Mouse (Mus musculus) hindbrain, embryonic 15.5 days (tissue): ENCODE measurements at regions not wholly inside any gene's neighbourhood (a gene's known extent, or its start where the extent isn't known, plus 50 kb on each side); places are given as distances from the start of the nearest gene placed in this dataset.

Source experiments
- ATAC-seq: fragments of 200-750 bp; cut with Nextera tagmentation; 2 replicates; pipeline ENCODE4 v1.8.0; 2017; ENCODE audit warnings: low read depth, moderate number of reproducible peaks, moderate TSS enrichment; ENCODE audit not compliant: low FRiP score
- H3K27ac ChIP-seq: fragments of 300-500 bp; sonication (generic); replicated peaks from 2 replicates; pipeline ENCODE4 v1.5.1; 2015; ENCODE audit warnings: mild to moderate bottlenecking, inconsistent platforms
- H3K27me3 ChIP-seq: fragments of 300-500 bp; sonication (generic); 2 replicates; pipeline ENCODE4 v1.6.1; 2015; ENCODE audit warnings: control low read depth, inconsistent platforms
- H3K36me3 ChIP-seq: fragments of 300-500 bp; sonication (generic); 2 replicates; pipeline ENCODE4 v1.6.1; 2015; ENCODE audit warnings: control low read depth, inconsistent platforms
- H3K4me1 ChIP-seq: fragments of 300-500 bp; sonication (generic); replicated peaks from 2 replicates; pipeline ENCODE4 v1.6.1; 2015; ENCODE audit warnings: control low read depth, inconsistent platforms
- H3K4me2 ChIP-seq: fragments of 300-500 bp; sonication (generic); 2 replicates; pipeline ENCODE4 v1.6.1; 2015; ENCODE audit warnings: moderate library complexity, mild to moderate bottlenecking, inconsistent platforms
- H3K4me3 ChIP-seq: fragments of 300-500 bp; sonication (generic); 2 replicates; pipeline ENCODE4 v1.5.1; 2015; ENCODE audit warnings: mild to moderate bottlenecking, inconsistent platforms
- H3K9ac ChIP-seq: fragments of 300-500 bp; sonication (generic); 2 replicates; pipeline ENCODE4 v1.6.1; 2015; ENCODE audit warnings: inconsistent platforms
- H3K9me3 ChIP-seq: fragments of 300-500 bp; sonication (generic); 2 replicates; pipeline ENCODE4 v1.6.1; 2016; ENCODE audit warnings: control low read depth, inconsistent platforms
- WGBS: fragments of 180-500 bp; shearing (Covaris S2); methylation state at CpG from one replicate; pipeline ENCODE4 v1.1.7; 2015; 5-methylcytosine and 5-hydroxymethylcytosine counted together

- Histone ChIP-seq H3K27ac (no peak overlapping the region), H3K9ac (no peak overlapping the region), H3K36me3 (no peaks in the 10 kb centered on the region), H3K4me3 (no peak overlapping the region), H3K4me2 (no peak overlapping the region), H3K27me3 (no peaks in the 10 kb centered on the region), H3K4me1 (no peaks in the 10 kb centered on the region), H3K9me3 (no peaks in the 10 kb centered on the region)
- WGBS = 96% methylated on average over 4 of the region's 4 CpGs
- ATAC-seq = no peak
Measured at GRCm38 (mm10) chr3:147542285-147542684, 690.1 kb downstream of the Ttll7 start.

GRCm38 (mm10) chr3:147537584-147537983 lies 685.4 kb downstream of the Ttll7 start:
- no peaks in the 10 kb centered on the region for H3K36me3 ChIP-seq
- H3K4me3 ChIP-seq = no peak overlapping the region
- H3K4me1 ChIP-seq = no peaks in the 10 kb centered on the region
- no peak overlapping the region for H3K4me2 ChIP-seq
- H3K9me3 ChIP-seq = no peaks in the 10 kb centered on the region
- H3K27me3 ChIP-seq = no peaks in the 10 kb centered on the region
- no peak overlapping the region for H3K9ac ChIP-seq
- H3K27ac ChIP-seq = no peak overlapping the region
- ATAC-seq = no peak

- Histone ChIP-seq H3K9me3 (no peaks in the 10 kb centered on the region), H3K9ac (no peak overlapping the region), H3K36me3 (no peaks in the 10 kb centered on the region), H3K4me3 (no peak overlapping the region), H3K4me1 (no peaks in the 10 kb centered on the region), H3K4me2 (no peak overlapping the region), H3K27me3 (no peaks in the 10 kb centered on the region), H3K27ac (no peak overlapping the region)
- no peak for ATAC-seq
- 45% methylated on average over 2 of the region's 2 CpGs for WGBS
Measured at GRCm38 (mm10) chr3:147532196-147532595, 680.0 kb downstream of the Ttll7 start.

GRCm38 (mm10) chr3:147531608-147532180 lies 679.5 kb downstream of the Ttll7 start:
- Histone ChIP-seq H3K36me3 (no peaks in the 10 kb centered on the region), H3K27ac (no peak overlapping the region), H3K9ac (no peak overlapping the region), H3K4me1 (no peaks in the 10 kb centered on the region), H3K27me3 (no peaks in the 10 kb centered on the region), H3K4me3 (no peak overlapping the region), H3K9me3 (no peaks in the 10 kb centered on the region), H3K4me2 (no peak overlapping the region)
- ATAC-seq = no peak
- WGBS = 57% methylated on average over 6 of the region's 6 CpGs
